Mouse (Mus musculus) ES-E14 (cell line): ENCODE measurements around the gene Rasal3. TPM values are rescaled to one million over a fixed set of nuclear protein-coding genes. Genes with fewer than 3 reads are reported as not detected.

Experiments
- DNase-seq: peaks from one replicate; pipeline ENCODE4 v3.0.0-alpha.2; 2013; ENCODE audit warnings: low read depth, low spot score
- H3K27ac ChIP-seq: 2 replicates; pipeline ENCODE4 v1.5.1; 2012; ENCODE audit warnings: low read depth, mild to moderate bottlenecking, low read length, moderate library complexity, mixed read lengths; ENCODE audit not compliant: poor library complexity, insufficient read depth, severe bottlenecking
- H3K36me3 ChIP-seq: 2 replicates; pipeline ENCODE4 v1.6.1; 2012; ENCODE audit warnings: mild to moderate bottlenecking, low read length, moderate library complexity, mixed read lengths; ENCODE audit not compliant: control insufficient read depth, poor library complexity, insufficient read depth, severe bottlenecking
- H3K4me1 ChIP-seq, 2 experiments: fragments of 150-350 bp in 1 of 2; sonication (generic) in 1 of 2; 2 replicates each; pipeline ENCODE4 v1.6.1; 2012; ENCODE audit warnings: low read length in 2 of 2, mild to moderate bottlenecking in 1 of 2, mixed read lengths in 1 of 2; ENCODE audit not compliant: control insufficient read depth in 2 of 2, insufficient read depth in 2 of 2, poor library complexity in 1 of 2
- H3K4me3 ChIP-seq, 2 experiments: fragments of 150-350 bp in 1 of 2; sonication (generic) in 1 of 2; 2 replicates each; pipeline ENCODE4 v1.5.1; 2012; ENCODE audit warnings: low read length in 2 of 2, low read depth in 1 of 2, mild to moderate bottlenecking in 1 of 2, mixed read lengths in 1 of 2; ENCODE audit not compliant: insufficient read depth in 1 of 2, poor library complexity in 1 of 2, severe bottlenecking in 1 of 2
- H3K9ac ChIP-seq: 2 replicates; pipeline ENCODE4 v1.6.1; 2012; ENCODE audit warnings: low read depth, mild to moderate bottlenecking, low read length, mixed read lengths; ENCODE audit not compliant: poor library complexity, insufficient read depth, severe bottlenecking
- H3K9me3 ChIP-seq: fragments of 150-350 bp; sonication (generic); 2 replicates; pipeline ENCODE4 v1.6.1; 2012; ENCODE audit warnings: low read depth, mild to moderate bottlenecking, low read length; ENCODE audit not compliant: control insufficient read depth, insufficient read depth
- CHD2 ChIP-seq: IDR thresholded peaks from 2 replicates; pipeline ENCODE4 v1.6.1; 2014; ENCODE audit warnings: mild to moderate bottlenecking, low read depth, low read length, inconsistent platforms
- HCFC1 ChIP-seq: IDR thresholded peaks from 2 replicates; pipeline ENCODE4 v1.6.1; 2012; ENCODE audit warnings: low read length, inconsistent platforms, borderline replicate concordance; ENCODE audit not compliant: insufficient read depth
- MAFK ChIP-seq: IDR thresholded peaks from 2 replicates; pipeline ENCODE4 v1.6.1; 2014; ENCODE audit warnings: mild to moderate bottlenecking, low read depth, low read length, inconsistent platforms; ENCODE audit not compliant: insufficient read depth
- ZC3H11A ChIP-seq: IDR thresholded peaks from 2 replicates; pipeline ENCODE4 v1.6.1; 2012; ENCODE audit warnings: low read depth, mild to moderate bottlenecking, inconsistent platforms, low read length, borderline replicate concordance
- ZNF384 ChIP-seq: IDR thresholded peaks from 2 replicates; pipeline ENCODE4 v1.6.1; 2012; ENCODE audit warnings: low read depth, low read length, inconsistent platforms
- in situ Hi-C, 2 experiments: fragments of 600-800 bp; cut with MboI; formaldehyde crosslinking; loops; one replicate each; pipeline ENCODE4 v1.15.1; 2025; ENCODE audit warnings: low sequenced_read_pairs in 2 of 2, inconsistent platforms in 1 of 2; ENCODE audit not compliant: unreplicated experiment in 2 of 2
- total RNA-seq: library from RNA; depleted of rRNA; stranded (reverse); fragments of 300-350 nt; gene quantifications from 2 replicates; pipeline ENCODE4 v1.2.3, GENCODE M21; 2012

Gene Rasal3
- total RNA-seq, 1 experiment: 0.76 TPM

- H3K4me3 ChIP-seq: no peak overlapping the region
- no peak for DNase-seq
- TF ChIP-seq HCFC1: no peak
- TF ChIP-seq ZC3H11A: no peak
- TF ChIP-seq MAFK: no peak
- TF ChIP-seq ZNF384: no peak
- TF ChIP-seq CHD2: no peak
These were observed 43.8 kb upstream of the Rasal3 start for GRCm38 (mm10) chr17:32447195-32447594.

DNA sequence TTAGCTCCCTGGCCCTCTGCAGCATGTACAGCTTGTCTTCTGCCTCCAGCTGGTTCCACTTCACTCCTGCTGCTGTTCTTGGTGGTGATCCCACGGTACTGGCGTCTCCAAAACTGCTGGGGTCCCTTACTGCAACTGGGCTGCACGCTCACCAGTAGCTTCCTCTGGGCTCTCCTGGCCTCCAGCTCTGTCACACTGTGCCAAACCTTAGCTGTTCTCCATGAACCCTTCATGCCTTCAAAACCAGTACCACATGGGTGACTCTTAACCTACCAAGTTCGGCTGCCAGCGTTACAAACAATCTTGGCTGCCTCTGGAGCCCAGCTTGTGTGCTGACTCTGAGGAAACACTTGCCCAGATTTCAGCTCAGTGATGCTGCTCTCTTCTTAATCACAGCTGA, 41.6 kb upstream of the Rasal3 start:
- H3K4me3 ChIP-seq: no peak overlapping the region
- in situ Hi-C loops: no loop called here
- H3K9me3 ChIP-seq: no peaks in the 10 kb centered on the region
- TF ChIP-seq CHD2 (no peak), ZNF384 (no peak), MAFK (no peak), HCFC1 (no peak), ZC3H11A (no peak)
- no peak overlapping the region for H3K9ac ChIP-seq
- no peaks in the 10 kb centered on the region for H3K36me3 ChIP-seq
- no peaks in the 10 kb centered on the region for H3K4me1 ChIP-seq
- no peak overlapping the region for H3K27ac ChIP-seq
- no peak for DNase-seq

More at GRCm38 (mm10) chr17:32447195-32447594, 43.8 kb upstream of the Rasal3 start:
- in situ Hi-C loops: no loop called here
- H3K9ac ChIP-seq: no peak overlapping the region
- H3K27ac ChIP-seq: no peak overlapping the region
- no peaks in the 10 kb centered on the region for H3K36me3 ChIP-seq
- H3K9me3 ChIP-seq: no peaks in the 10 kb centered on the region
- H3K4me1 ChIP-seq: peaks cover 4 to 12% of the 10 kb centered on the region in 2 experiments; a peak in 2 of 4 replicates

- no peaks in the 10 kb centered on the region for H3K36me3 ChIP-seq
- no peak overlapping the region for H3K27ac ChIP-seq
- H3K4me3 ChIP-seq: no peak overlapping the region
- no peaks in the 10 kb centered on the region for H3K4me1 ChIP-seq
- TF ChIP-seq ZNF384: no peak
- no peak for TF ChIP-seq HCFC1
- TF ChIP-seq CHD2: no peak
- no peak for TF ChIP-seq ZC3H11A
- TF ChIP-seq MAFK: no peak
- no peaks in the 10 kb centered on the region for H3K9me3 ChIP-seq
- no peak overlapping the region for H3K9ac ChIP-seq
- in situ Hi-C loops: no loop called here
- no peak for DNase-seq
These were observed 39.9 kb upstream of the Rasal3 start for GRCm38 (mm10) chr17:32443245-32443644.

DNA sequence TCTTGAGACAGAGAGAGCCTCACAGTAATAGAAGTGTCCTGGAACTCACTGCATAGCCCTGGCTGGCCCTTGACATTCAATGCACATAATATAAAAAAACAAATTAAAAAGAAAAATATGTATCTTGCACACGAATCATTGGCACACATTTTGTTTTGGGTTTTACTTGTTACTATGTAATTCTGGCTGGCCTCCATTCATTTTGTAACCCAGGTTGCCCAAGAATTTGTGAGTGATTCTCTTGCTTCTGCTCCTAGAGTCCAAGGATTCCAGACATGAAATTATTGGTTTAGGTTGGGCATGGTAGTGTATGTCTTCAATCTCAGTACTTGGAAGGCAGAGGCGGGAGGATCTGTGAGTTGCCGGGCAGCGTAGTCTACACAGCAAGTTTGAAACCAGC, 33.7 kb upstream of the Rasal3 start:
- H3K4me3 ChIP-seq: no peak overlapping the region
- no peaks in the 10 kb centered on the region for H3K36me3 ChIP-seq
- H3K9ac ChIP-seq: no peak overlapping the region
- DNase-seq: no peak
- no peak overlapping the region for H3K27ac ChIP-seq
- in situ Hi-C loops: no loop called here
- TF ChIP-seq ZNF384: no peak
- no peak for TF ChIP-seq CHD2
- TF ChIP-seq HCFC1: no peak
- no peaks in the 10 kb centered on the region; a peak in 1 of 4 replicates for H3K4me1 ChIP-seq
- H3K9me3 ChIP-seq: no peaks in the 10 kb centered on the region

DNA sequence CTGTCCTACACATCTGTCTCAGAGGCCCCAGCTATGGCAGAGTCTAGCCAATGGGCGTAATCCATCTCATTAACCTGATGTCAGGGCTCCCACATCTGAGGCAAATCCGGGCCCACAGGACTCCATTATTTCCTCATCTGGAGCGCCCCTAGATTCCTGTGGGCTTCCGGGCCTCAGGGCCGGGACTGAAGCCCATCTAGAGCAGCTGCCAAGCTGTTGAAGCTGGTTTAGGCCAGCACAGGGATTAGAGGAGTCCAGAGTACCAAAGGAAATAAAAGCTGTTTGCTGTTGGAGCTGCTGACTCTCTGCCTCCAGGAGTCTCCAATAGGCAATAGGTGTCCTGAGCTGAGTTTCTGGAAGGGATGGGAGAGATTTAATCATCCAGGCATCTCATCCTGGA, 31.8 kb upstream of the Rasal3 start:
- Histone ChIP-seq H3K27ac (no peak overlapping the region), H3K36me3 (no peaks in the 10 kb centered on the region), H3K4me3 (no peak overlapping the region), H3K4me1 (no peaks in the 10 kb centered on the region; a peak in 1 of 4 replicates), H3K9me3 (no peaks in the 10 kb centered on the region), H3K9ac (no peak overlapping the region)
- no peak for DNase-seq
- in situ Hi-C loops: no loop called here
- no peak for TF ChIP-seq HCFC1
- TF ChIP-seq ZC3H11A: no peak
- no peak for TF ChIP-seq ZNF384
